Mouse (Mus musculus) heart, embryonic 14.5 days (tissue): ENCODE measurements around the gene Pih1d3. TPM values are rescaled to one million over a fixed set of nuclear protein-coding genes. Genes with fewer than 3 reads are reported as not detected.

ENCODE experiments used
- polyA plus RNA-seq: library from polyadenylated mRNA; unstranded; fragments of >200 nt; fragmentation: Nextera tagmentation; extraction: Ambion mirVana; gene quantifications from 2 replicates; pipeline ENCODE4 v1.2.1, GENCODE M21; 2014

Gene Pih1d3
- polyA plus RNA-seq, 1 experiment from 2014 or later, result not detected

Other genes with a start within 250 kb of the Pih1d3 start
- not detected in 2 replicates for gene AC153137.1, start 244.9 kb upstream of the Pih1d3 start, polyA plus RNA-seq
- gene Lgsn, start 46.4 kb upstream of the Pih1d3 start, polyA plus RNA-seq, result not detected in 2 replicates
- gene 4931428L18Rik, start 154 bp upstream of the Pih1d3 start, polyA plus RNA-seq, result not detected in 2 replicates